Mouse (Mus musculus) neural tube, embryonic 13.5 days (tissue): ENCODE measurements around the gene Hoxc4. TPM values are rescaled to one million over a fixed set of nuclear protein-coding genes. Genes with fewer than 3 reads are reported as not detected.

ENCODE experiments used
- ATAC-seq: fragments of 200-750 bp; cut with Nextera tagmentation; 2 replicates; pipeline ENCODE4 v1.8.0; 2017; ENCODE audit warnings: low read depth, mild to moderate bottlenecking, moderate TSS enrichment, moderate library complexity
- H3K27ac ChIP-seq: fragments of 300-500 bp; sonication (generic); replicated peaks from 2 replicates; pipeline ENCODE4 v1.5.1; 2015; ENCODE audit warnings: moderate library complexity, mild to moderate bottlenecking, inconsistent platforms
- H3K27me3 ChIP-seq: fragments of 300-500 bp; sonication (generic); 2 replicates; pipeline ENCODE4 v1.6.1; 2015; ENCODE audit warnings: mild to moderate bottlenecking, inconsistent platforms
- H3K36me3 ChIP-seq: fragments of 300-500 bp; sonication (generic); 2 replicates; pipeline ENCODE4 v1.6.1; 2015; ENCODE audit warnings: mild to moderate bottlenecking, inconsistent platforms
- H3K4me1 ChIP-seq: fragments of 300-500 bp; sonication (generic); replicated peaks from 2 replicates; pipeline ENCODE4 v1.6.1; 2015; ENCODE audit warnings: inconsistent platforms
- H3K4me2 ChIP-seq: fragments of 300-500 bp; sonication (generic); 2 replicates; pipeline ENCODE4 v1.6.1; 2015; ENCODE audit warnings: inconsistent platforms, mild to moderate bottlenecking, moderate library complexity
- H3K4me3 ChIP-seq: fragments of 300-500 bp; sonication (generic); 2 replicates; pipeline ENCODE4 v1.5.1; 2015; ENCODE audit warnings: mild to moderate bottlenecking, inconsistent platforms
- H3K9ac ChIP-seq: fragments of 300-500 bp; sonication (generic); 2 replicates; pipeline ENCODE4 v1.6.1; 2015; ENCODE audit warnings: moderate library complexity, mild to moderate bottlenecking, inconsistent platforms
- H3K9me3 ChIP-seq: fragments of 300-500 bp; sonication (generic); 2 replicates; pipeline ENCODE4 v1.6.1; 2016; ENCODE audit warnings: inconsistent platforms
- WGBS: fragments of 180-500 bp; shearing (Covaris S2); methylation state at CpG from one replicate; pipeline ENCODE4 v1.1.7; 2015; 5-methylcytosine and 5-hydroxymethylcytosine counted together
- polyA plus RNA-seq: library from polyadenylated mRNA; unstranded; fragments of >200 nt; fragmentation: Nextera tagmentation; extraction: Ambion mirVana; gene quantifications from 2 replicates; pipeline ENCODE4 v1.2.1, GENCODE M21; 2015

Gene Hoxc4
- polyA plus RNA-seq, 1 experiment from 2014 or later: 40.2 TPM

GRCm38 (mm10) chr15:103005308-103005707 is 13.4 kb upstream of the Hoxc4 start:
- Histone ChIP-seq H3K36me3 (no peaks in the 10 kb centered on the region), H3K9ac (peak overlapping the region; percentile 99), H3K27me3 (no peaks in the 10 kb centered on the region), H3K9me3 (no peaks in the 10 kb centered on the region), H3K4me3 (peak overlapping the region; percentile 38), H3K4me2 (peak overlapping the region; percentile 91), H3K27ac (peak overlapping the region; percentile 96), H3K4me1 (peaks cover 99% of the 10 kb centered on the region)
- no peak for ATAC-seq
- 2% methylated on average over 17 of the region's 17 CpGs for WGBS

DNA sequence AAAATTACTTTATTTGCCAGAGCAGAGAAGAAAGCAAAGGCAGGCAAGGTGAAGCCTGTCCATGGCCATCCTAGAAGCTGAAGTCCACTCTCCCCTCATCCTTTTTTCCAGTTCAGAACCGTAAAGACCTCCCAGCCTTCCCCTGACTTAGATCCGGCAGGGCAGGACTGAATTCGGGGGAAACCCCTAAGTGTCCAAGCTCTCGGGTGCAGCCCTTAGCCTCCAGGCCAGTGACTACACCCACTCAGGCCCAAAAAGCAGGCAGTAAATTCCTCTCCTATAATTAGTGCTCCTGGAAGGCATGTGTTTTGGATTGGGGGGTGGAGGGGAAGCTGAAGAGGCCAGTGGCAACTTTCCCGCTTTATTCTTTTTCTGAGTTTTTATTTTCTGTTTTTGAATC is 12.9 kb upstream of the Hoxc4 start:
- 5% methylated on average over 5 of the region's 5 CpGs for WGBS
- H3K9me3 ChIP-seq: no peaks in the 10 kb centered on the region
- H3K4me1 ChIP-seq: peaks cover 100% of the 10 kb centered on the region
- no peaks in the 10 kb centered on the region for H3K27me3 ChIP-seq
- H3K4me3 ChIP-seq: peak overlapping the region; percentile 38
- peak overlapping the region; percentile 96 for H3K27ac ChIP-seq
- peak overlapping the region; percentile 99 for H3K9ac ChIP-seq
- H3K36me3 ChIP-seq: peaks cover 2% of the 10 kb centered on the region; the same call in 1 of the 2 replicates
- H3K4me2 ChIP-seq: peak overlapping the region; percentile 91
- no peak for ATAC-seq

- Histone ChIP-seq H3K4me2 (peak overlapping the region; percentile 91), H3K4me1 (peaks cover 100% of the 10 kb centered on the region), H3K27me3 (no peaks in the 10 kb centered on the region), H3K27ac (peak overlapping the region; percentile 96), H3K36me3 (peaks cover 7% of the 10 kb centered on the region; the same call in 1 of the 2 replicates), H3K9me3 (no peaks in the 10 kb centered on the region), H3K9ac (peak overlapping the region; percentile 99), H3K4me3 (peak overlapping the region; percentile 38)
- WGBS: 5% methylated on average over 1 of the region's 1 CpGs
- ATAC-seq: no peak
These were observed 12.4 kb upstream of the Hoxc4 start for GRCm38 (mm10) chr15:103006326-103006725.

- peak overlapping the region; percentile 99 for H3K9ac ChIP-seq
- no peak for ATAC-seq
- WGBS: under 1% methylated on average over 27 of the region's 27 CpGs
- peak overlapping the region; percentile 96 for H3K27ac ChIP-seq
- no peaks in the 10 kb centered on the region for H3K27me3 ChIP-seq
- peak overlapping the region; percentile 47 for H3K4me3 ChIP-seq
- H3K4me2 ChIP-seq: peak overlapping the region; percentile 91
- H3K9me3 ChIP-seq: no peaks in the 10 kb centered on the region
- peaks cover 99% of the 10 kb centered on the region for H3K4me1 ChIP-seq
- H3K36me3 ChIP-seq: peaks cover 14% of the 10 kb centered on the region; the same call in 1 of the 2 replicates
These were observed 9.2 kb upstream of the Hoxc4 start for GRCm38 (mm10) chr15:103009265-103010111.

GRCm38 (mm10) chr15:103010112-103010846 is 8.5 kb upstream of the Hoxc4 start:
- peaks cover 14% of the 10 kb centered on the region; the same call in 1 of the 2 replicates for H3K36me3 ChIP-seq
- peaks cover 99% of the 10 kb centered on the region for H3K4me1 ChIP-seq
- no peak for ATAC-seq
- H3K9me3 ChIP-seq: no peaks in the 10 kb centered on the region
- WGBS: under 1% methylated on average over 31 of the region's 31 CpGs
- peak overlapping the region; percentile 47 for H3K4me3 ChIP-seq
- no peaks in the 10 kb centered on the region for H3K27me3 ChIP-seq
- H3K27ac ChIP-seq: peak overlapping the region; percentile 96
- H3K9ac ChIP-seq: peak overlapping the region; percentile 99
- peak overlapping the region; percentile 91 for H3K4me2 ChIP-seq

- peaks cover 17% of the 10 kb centered on the region; the same call in 1 of the 2 replicates for H3K36me3 ChIP-seq
- H3K9ac ChIP-seq: peak overlapping the region; percentile 99
- H3K27me3 ChIP-seq: 0 out of 2 replicates have a peak, but pooled peaks cover 6% of the 10 kb centered on the region
- peaks cover 99% of the 10 kb centered on the region for H3K4me1 ChIP-seq
- no peak for ATAC-seq
- H3K27ac ChIP-seq: peak overlapping the region; percentile 96
- WGBS: 1% methylated on average over 28 of the region's 28 CpGs
- H3K4me2 ChIP-seq: peak overlapping the region; percentile 91
- H3K4me3 ChIP-seq: peak overlapping the region; percentile 47
- no peaks in the 10 kb centered on the region for H3K9me3 ChIP-seq
These were observed 7.7 kb upstream of the Hoxc4 start for GRCm38 (mm10) chr15:103010847-103011555.

GRCm38 (mm10) chr15:103011928-103012486 is 6.7 kb upstream of the Hoxc4 start:
- Histone ChIP-seq H3K27ac (peak overlapping the region; percentile 96), H3K4me3 (peak overlapping the region; percentile 47), H3K9ac (peak overlapping the region; percentile 99), H3K4me2 (peak overlapping the region; percentile 91), H3K4me1 (peaks cover 99% of the 10 kb centered on the region), H3K36me3 (peaks cover 17% of the 10 kb centered on the region; the same call in 1 of the 2 replicates), H3K9me3 (no peaks in the 10 kb centered on the region), H3K27me3 (peaks cover 6% of the 10 kb centered on the region; the same call in 1 of the 2 replicates)
- WGBS: 5% methylated on average over 26 of the region's 26 CpGs
- no peak for ATAC-seq

- Histone ChIP-seq H3K9ac (peak overlapping the region; percentile 99), H3K4me1 (peaks cover 99% of the 10 kb centered on the region), H3K4me3 (peak overlapping the region; percentile 42), H3K36me3 (peaks cover 17% of the 10 kb centered on the region; the same call in 1 of the 2 replicates), H3K9me3 (no peaks in the 10 kb centered on the region), H3K27me3 (peaks cover 6% of the 10 kb centered on the region; the same call in 1 of the 2 replicates), H3K4me2 (peak overlapping the region; percentile 91), H3K27ac (peak overlapping the region; percentile 96)
- 0 out of 2 replicates have a peak, but pooled peaks have one; percentile 0 for ATAC-seq
- 3% methylated on average over 17 of the region's 17 CpGs for WGBS
These were observed 5.3 kb upstream of the Hoxc4 start for GRCm38 (mm10) chr15:103013238-103013984.

- peaks cover 99% of the 10 kb centered on the region for H3K4me1 ChIP-seq
- peak overlapping the region; percentile 91 for H3K4me2 ChIP-seq
- peak overlapping the region; percentile 82 for H3K9ac ChIP-seq
- peak overlapping the region; percentile 42 for H3K4me3 ChIP-seq
- no peaks in the 10 kb centered on the region for H3K9me3 ChIP-seq
- peak overlapping the region; percentile 96 for H3K27ac ChIP-seq
- WGBS: under 1% methylated on average over 57 of the region's 57 CpGs
- peaks cover 6% of the 10 kb centered on the region; the same call in 1 of the 2 replicates for H3K27me3 ChIP-seq
- H3K36me3 ChIP-seq: peaks cover 17% of the 10 kb centered on the region; the same call in 1 of the 2 replicates
- ATAC-seq: peak; percentile 75
These were observed 4.3 kb upstream of the Hoxc4 start for GRCm38 (mm10) chr15:103014166-103015008.

- WGBS: 2% methylated on average over 24 of the region's 28 CpGs
- ATAC-seq: no peak; the same call in 1 of the 2 replicates
- Histone ChIP-seq H3K9me3 (no peaks in the 10 kb centered on the region), H3K27ac (peak overlapping the region; percentile 96), H3K27me3 (peaks cover 6% of the 10 kb centered on the region; the same call in 1 of the 2 replicates), H3K4me1 (peaks cover 99% of the 10 kb centered on the region), H3K4me2 (peak overlapping the region; percentile 91), H3K9ac (peak overlapping the region; percentile 82), H3K36me3 (peaks cover 17% of the 10 kb centered on the region; the same call in 1 of the 2 replicates), H3K4me3 (peak overlapping the region; percentile 42)
These were observed 3.7 kb upstream of the Hoxc4 start for GRCm38 (mm10) chr15:103015009-103015399.
